Mouse (Mus musculus): Measurements from ENCODE around the gene Klf11. TPM values are rescaled to one million over a fixed set of nuclear protein-coding genes. Genes with fewer than 3 reads are reported as not detected.

The Klf11 gene
- polyA plus RNA-seq, 1 experiment from 2014 or later: 9.3 TPM

Other genes starting within 250 kb of the Klf11 start
- 8.2 and 9.1 TPM in 2 replicates for gene Taf1b, start 152.9 kb upstream of the Klf11 start, polyA plus RNA-seq (2015; fragmentation: Nextera tagmentation; extraction: Ambion mirVana)
- gene Grhl1, start 79.0 kb upstream of the Klf11 start, polyA plus RNA-seq (2015; fragmentation: Nextera tagmentation; extraction: Ambion mirVana): 0.48 and 0.60 TPM in 2 replicates
- gene Cys1, start 30.5 kb downstream of the Klf11 start, polyA plus RNA-seq (2015; fragmentation: Nextera tagmentation; extraction: Ambion mirVana): 0.61 and 0.76 TPM in 2 replicates
- gene Rrm2, start 57.0 kb downstream of the Klf11 start, polyA plus RNA-seq (2015; fragmentation: Nextera tagmentation; extraction: Ambion mirVana): 444 and 469 TPM in 2 replicates
- gene Mboat2, start 179.6 kb downstream of the Klf11 start, polyA plus RNA-seq (2015; fragmentation: Nextera tagmentation; extraction: Ambion mirVana): 3.9 and 4.3 TPM in 2 replicates